Mouse (Mus musculus) T-helper 17 cell (primary cell): ENCODE results near the gene Utp3.

Experiments
- in situ Hi-C, 2 experiments: fragments of 300-600 bp; cut with MboI, MseI; formaldehyde crosslinking; loops; 1 replicate in 1 of 2; 2 replicates in 1 of 2; pipeline ENCODE4 v1.15.1; 2025; ENCODE audit warnings: high pct_unique_total_duplicates in 2 of 2

The Utp3 gene

GRCm38 (mm10) chr5:88604641-88605358, 50.5 kb downstream of the Utp3 start:
- in situ Hi-C loops, result no loop called here
